Mouse (Mus musculus) liver, postnatal 0 days (tissue): ENCODE data around the gene Ltbp1.

Source experiments
- CTCF ChIP-seq: sonication (generic); IDR thresholded peaks from 2 replicates; pipeline ENCODE4 v1.5.1; 2016; ENCODE audit warnings: antibody characterized with exemption, low read depth
- EP300 ChIP-seq: IDR thresholded peaks from 2 replicates; pipeline ENCODE4 v1.6.1; 2016; ENCODE audit warnings: antibody characterized with exemption, low read depth, mild to moderate bottlenecking

DNA sequence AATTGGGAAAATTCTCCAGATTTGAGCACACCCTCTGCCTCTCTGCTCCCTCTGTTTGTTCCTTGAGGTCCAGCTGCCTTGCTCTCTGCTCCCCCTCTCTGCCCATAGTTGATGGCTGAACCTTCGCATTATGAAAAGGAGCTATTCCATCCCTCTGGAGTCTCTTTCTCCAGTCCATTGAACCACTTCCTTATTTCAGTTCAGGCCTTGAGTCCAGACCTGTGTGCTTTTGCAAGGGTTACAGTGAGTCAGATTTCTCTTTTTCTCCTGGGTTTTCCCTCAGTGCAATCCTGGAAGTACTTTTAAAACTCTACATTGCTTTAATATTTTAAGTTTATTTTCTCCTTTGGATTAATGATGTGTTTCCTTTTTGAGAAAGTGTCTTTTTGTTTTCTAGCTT lies 236.7 kb downstream of the Ltbp1 start:
- TF ChIP-seq CTCF (no peak), EP300 (no peak)
